Mouse (Mus musculus) urinary bladder, postnatal 4 days (tissue): ENCODE data around the gene Tsen15.

Experiments used
- DNase-seq, 2 experiments: peaks; one replicate each; pipeline ENCODE4 v3.0.0; 2021 to 2022; ENCODE audit warnings: low spot score in 2 of 2

Tsen15 gene

DNA sequence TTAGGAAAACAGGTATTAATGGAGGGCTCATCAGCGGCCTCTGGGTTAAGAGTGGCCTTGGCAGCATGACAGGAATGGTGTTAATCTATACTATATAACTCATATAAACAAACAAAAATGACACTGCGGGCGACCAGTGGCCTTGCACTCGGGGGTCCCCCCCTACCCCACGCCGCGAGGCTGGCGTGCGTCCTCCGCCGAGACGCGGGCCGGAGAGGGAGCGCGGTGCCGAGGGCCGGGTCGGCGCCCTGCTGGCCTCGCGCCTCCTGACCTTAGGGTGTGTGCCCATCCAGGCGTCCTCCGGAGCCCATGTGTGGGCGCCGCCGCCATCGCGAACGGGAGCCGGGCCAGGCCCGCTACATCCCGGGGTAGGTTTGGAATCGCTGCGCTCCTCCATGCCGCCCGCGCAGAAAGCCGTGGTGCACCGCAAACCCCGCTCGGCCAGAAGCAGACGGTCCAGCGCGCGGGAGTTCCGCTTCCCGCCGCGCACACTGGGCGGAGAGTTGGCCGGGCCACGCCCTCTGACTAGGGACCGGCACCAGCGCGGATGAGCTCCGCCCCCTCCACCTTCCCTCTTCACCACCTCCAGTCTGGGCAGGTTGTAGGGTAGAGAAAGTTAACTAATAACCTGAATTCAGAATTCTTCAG is at the start of gene Tsen15:
TSS of gene Tsen15 (minus strand) at position 501 of the 648 bp plus-strand sequence.
- DNase-seq, result peak; percentile 76 to 84

DNA sequence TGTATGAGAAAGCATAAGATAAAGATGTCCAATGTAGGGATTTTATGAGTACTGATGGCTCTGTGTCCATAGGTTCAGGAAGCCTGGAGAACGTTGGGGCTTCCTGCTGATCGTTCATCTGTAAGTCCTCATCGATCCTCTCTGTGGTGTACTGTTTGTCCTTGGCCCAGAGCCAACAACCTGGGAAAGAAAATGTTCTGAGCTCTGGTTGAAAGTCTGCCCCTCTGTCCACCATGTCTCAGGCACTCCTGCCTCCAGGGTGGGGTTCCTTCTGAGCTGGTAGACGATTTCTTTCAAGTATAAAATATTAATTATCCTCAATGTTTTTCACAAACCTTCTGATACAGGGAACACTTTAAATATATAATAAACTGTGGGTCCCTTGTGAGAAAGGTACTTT is 47.7 kb upstream of the Tsen15 start:
- DNase-seq, result no peak

DNA sequence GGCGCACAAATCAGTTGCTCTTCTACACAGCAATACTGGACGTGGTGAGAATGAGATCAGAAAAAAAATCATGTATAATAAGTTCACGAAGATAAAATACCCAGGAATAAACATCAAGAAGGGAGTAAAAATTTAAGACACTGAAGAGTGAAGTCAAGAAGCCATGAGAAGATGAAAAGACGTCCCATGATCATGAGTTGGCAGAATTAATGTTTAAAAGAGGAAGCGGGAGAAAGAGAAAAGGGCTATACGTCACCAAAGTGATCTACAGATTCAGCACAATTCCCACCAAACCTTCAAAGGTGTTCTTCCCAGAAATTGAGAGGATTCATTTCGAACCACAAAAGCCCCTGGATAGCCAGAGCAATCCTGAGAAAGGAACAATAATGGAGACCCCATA is 43.3 kb upstream of the Tsen15 start:
- DNase-seq, result no peak

DNA sequence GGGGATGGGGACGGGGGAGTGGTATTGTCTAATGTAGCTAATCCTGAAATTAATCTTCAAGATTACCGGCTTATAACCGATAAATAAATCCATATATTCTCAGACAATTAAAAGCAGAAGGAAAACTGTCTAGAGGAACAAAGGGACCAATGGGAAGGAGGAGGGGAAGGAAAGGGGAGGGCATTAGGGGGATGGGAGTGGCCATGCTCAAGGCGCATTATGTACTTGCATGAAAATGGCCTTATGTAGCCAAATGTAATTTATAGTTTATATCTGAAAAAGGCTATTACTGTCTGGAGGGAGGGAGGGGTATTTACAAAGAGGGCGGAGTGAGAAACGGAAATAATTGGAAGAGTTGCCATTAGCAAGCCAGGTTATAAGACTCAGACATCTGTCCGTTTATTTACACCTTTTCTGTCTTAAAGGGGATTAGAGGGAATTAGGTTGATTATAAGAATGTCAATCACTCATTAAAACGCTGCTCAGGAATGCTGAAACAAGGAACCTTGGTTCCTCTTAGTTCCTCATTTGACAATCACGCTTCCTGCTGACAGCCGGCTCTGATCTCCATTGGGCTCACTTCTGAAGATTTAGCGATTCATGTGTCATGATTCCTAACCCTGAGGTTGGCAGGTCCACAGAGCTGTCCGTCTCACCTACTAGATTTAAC is 41.6 kb upstream of the Tsen15 start:
- no peak for DNase-seq

DNA sequence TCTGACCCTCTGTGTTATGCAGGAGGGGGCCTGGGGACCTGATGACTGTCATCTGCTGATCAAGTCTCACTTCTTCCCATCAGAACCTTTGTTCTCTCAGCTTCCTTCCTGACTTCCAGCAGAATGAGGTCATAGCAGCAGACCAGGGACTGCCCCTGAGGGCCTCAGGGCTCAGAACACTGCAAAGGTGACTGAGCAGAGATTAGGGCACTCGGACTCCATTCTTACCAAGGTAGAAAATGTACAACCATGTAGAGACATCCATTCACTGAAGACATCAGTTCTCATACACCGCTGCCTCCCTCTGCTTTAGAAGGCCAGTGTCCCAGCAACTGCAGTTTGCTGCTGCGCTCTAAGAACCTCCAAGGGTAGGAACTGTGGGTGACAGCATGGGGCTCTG is 36.6 kb upstream of the Tsen15 start:
- no peak for DNase-seq

DNA sequence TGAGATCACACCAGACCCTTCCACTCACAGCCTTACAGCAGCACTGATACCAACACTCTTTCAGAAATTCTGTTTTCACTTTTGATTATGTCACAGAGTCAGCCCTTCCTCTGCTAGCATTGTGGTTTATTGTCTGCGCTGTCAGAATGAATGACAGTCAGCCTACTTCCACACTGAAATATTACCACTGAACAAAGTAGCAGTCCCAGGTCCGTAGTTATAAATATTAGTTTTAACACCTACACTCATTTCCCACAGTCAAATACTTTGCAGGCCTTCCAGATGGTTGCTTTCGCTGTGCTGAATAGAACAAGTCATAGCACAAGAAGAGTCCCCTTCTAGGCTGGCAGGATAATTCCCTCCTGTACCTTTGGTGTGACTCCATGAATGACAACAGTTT is 35.8 kb upstream of the Tsen15 start:
- no peak for DNase-seq

DNA sequence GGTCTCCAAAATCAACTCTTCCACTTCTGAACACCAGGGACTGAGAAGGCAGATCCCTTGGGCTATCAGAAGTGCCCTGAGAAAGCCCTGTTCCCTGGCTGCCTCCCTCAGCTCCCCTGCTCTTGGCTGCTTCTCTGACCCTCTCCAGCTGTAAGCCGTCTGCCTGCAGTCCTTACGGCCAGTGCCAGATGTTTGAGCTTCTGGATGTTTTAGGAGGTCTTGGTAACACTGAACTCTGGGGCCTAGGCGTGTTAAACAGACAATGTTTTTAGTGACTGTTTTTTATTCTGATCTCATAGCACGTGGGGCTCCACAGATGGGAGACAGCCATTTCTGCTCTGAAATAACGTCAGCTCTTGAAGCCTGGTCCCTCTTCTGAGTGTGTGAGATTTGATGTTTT is 31.1 kb upstream of the Tsen15 start:
- DNase-seq, result peak in 1 of 2 experiments; percentile 28

DNA sequence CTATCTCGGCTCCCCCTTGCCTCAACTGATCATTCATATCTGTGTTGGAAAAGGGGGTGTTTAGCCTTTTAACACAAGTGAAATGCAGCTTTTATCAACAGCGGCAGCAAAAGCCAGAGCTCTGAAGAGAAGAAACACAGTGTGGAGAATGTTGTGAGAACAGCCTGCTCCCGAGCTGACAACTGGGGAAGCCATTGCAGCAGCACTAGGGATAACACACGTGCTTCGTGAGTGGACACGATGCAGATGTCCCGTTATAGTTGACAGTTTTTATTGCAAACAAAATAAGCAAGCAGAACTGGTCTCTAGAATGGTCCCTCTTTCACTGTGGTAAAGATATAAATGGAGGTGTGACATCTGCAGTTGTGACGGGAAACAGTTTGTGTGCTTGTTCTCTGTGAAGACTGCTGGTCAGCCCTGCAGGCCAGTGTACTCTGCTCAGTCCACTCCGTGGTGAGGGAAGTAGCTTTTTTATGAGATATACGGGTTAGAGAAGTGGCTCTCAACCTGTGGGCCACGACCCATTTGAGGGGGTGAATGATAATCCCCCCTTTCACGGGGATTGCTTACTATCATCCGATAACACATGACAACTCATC is 29.9 kb upstream of the Tsen15 start:
- DNase-seq, result no peak

DNA sequence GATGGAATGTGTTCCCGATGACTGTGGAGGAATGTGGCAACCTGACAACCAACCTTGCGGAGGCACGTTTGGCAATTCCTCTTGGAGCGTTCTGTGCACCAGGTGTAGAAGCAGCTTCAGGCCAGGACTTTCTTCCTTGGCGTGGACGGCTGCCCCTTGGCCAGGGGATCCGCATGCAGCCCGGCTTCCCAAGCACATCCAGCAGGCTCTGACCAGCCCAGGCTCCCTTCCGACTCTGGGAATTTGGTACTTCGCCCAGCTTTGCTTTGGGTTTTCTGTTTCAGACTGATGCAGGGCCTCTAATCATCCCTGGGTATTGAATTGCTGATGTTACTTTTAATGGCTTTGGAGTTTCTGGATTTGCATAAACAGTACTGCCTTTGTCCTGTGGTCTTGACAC is 28.0 kb upstream of the Tsen15 start:
- DNase-seq, result peak in 1 of 2 experiments; percentile 30

DNA sequence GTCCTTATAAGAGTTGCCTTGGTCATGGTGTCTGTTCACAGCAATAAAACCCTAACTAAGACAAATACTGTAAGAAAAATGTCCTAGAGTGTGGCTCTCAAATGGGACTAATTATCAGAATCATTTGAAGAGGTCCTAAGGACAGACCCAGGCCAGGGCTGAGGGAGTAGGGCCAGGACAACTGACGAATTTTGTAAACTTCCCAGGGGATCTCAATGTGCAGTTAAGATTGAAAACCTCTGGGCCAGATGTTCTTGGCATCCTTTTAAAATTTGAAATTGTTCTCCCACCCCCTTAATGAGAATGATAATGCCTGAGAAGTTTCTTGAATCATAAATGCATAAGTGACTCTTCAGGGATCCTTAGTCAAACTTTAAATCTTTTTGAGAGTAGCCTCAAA is 27.5 kb upstream of the Tsen15 start:
- no peak for DNase-seq

DNA sequence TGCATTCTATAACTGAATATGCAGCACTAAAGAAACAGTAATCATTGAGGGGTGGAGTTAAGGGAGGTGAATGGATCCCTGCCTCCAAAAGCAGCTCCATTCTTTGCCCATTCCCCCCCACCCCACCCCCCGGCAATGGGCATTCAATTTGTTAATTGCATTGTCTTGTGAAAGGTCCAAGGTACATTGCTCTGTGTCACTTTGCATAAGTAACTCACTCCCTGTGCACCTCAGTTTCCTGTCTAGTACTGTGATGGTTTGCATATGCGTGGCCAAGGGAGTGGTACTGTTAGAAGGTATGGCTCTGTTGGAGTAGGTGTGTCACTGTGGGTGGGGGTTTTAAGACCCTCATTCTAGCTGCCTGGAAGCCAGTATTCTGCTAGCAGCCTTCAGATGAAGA is 26.6 kb upstream of the Tsen15 start:
- DNase-seq, result no peak

DNA sequence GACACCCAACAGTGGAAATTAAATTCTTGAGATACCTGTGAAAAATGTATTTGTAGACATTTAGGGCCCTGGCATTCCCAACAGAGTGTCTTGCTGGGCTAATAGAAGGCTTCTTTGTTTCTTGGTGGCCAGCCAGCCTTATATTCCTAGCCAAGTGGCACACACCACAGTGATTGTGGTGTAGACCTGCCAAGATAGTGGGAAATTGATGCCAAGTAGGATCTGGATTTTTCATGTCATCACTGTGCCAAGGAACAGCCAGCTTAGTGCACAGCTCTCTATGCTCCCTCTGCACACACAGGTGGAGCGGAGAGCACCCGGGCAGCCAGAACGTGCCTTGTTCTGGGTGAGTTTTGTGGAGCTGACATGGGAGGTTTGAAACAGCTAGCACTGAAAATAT is 24.2 kb upstream of the Tsen15 start:
- no peak for DNase-seq

DNA sequence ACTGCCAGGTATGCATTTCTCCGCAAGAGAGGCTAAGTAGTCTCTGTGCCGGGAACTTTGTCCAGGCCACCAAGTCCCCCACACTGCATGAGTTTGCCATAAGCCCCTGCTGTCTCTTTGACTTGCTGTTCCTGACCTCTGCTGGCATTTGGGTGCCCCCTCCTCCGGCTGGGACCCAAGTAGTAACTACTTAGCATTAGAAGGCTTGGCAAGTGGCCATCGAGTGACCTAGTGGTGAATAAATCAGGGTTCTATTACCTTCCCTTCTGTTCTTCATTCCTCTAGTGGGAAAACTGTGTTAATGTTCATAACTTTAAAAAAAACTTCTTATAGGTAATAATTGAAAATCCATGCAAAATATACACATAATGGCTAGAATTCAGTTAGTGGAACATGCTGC is 22.9 kb upstream of the Tsen15 start:
- no peak for DNase-seq

DNA sequence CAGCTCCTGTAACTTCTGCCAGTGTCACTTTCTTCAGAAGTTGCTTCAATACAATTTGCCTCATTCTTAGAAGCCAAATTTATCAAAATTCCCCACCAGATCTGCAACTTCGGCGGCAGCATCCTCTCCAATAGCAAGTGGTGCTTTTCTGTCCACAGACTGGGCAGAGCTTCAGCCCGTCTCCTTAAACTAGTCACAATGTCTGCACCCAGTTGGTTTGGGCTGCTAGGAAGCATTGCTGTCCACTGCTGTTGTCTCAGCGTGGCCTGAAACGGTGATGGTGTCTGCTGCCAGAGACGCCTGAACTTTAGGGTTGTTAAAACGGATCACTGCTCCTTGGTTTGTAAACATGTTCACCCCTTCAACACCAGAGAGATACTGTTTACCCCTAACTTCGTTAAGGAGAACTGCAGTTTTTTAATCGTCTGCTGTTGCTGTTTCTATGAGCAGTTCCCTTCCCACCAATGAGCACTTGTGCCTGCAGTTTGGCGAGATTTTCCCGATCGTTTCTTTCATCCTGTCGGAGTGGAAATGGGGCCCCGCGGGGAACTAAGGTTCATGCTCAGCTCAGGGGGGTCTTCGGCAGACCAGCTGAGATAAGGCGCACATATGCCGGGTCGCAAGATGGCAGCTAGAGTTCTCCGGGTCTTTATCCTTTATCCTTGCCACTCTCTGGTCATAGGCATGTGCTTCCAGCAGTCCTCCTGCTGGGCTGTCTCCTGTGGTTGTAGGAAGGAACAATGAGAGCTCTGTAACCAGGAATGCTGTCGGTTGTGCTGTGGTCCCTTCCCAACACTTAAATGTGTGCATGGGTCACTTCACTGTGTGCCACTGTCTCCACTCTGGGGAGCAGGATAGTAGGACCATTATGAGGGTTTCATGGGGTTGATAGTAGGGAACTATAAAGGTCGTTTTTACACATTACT is 20.8 kb upstream of the Tsen15 start:
- no peak for DNase-seq

DNA sequence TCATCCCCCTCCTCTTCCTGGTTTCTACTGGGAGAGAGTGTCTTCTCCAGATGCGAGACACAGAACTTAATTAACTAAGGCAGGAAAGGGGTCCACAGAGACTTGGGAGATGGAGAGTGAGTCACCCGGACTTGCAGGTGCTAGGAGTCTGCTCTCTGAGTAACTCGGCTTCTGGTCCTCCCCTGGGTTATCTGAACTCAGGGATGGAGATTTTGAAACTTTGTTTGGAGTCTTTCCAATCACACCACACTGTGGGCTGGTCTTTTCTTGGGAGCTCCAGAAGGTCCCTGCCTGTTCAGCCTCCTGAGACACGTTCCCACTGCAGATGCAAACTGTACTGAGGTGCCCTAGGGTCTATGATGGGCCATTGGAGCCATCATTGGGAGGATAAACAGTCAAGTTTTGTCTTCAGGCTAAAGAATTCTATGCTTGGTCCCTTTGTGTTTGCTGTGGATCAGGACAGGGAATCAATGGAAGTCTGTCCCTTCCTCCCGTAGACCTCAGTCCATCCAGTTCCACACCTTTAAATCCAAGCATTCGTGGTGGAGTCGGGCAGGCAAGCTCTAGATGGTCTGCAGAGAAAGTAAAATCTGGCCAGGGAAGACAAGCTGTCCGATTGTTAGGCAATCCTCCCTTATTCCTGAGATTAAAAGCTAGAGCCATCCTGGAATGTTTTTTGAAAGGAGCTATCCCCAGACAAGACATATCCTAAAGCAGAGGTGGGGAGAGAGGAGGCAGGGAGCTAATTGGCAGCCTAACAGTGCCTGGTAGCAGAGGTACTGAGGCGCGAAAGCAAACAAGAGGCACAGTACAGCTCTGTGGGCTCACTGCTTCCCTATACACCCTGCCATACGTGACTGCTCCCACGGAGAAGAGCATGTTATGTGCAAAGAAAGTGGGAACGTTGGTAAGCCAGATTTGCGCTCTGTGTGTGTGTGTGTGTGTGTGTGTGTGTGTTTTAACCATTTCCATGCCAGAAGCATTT is 14.4 kb upstream of the Tsen15 start:
- no peak for DNase-seq

DNA sequence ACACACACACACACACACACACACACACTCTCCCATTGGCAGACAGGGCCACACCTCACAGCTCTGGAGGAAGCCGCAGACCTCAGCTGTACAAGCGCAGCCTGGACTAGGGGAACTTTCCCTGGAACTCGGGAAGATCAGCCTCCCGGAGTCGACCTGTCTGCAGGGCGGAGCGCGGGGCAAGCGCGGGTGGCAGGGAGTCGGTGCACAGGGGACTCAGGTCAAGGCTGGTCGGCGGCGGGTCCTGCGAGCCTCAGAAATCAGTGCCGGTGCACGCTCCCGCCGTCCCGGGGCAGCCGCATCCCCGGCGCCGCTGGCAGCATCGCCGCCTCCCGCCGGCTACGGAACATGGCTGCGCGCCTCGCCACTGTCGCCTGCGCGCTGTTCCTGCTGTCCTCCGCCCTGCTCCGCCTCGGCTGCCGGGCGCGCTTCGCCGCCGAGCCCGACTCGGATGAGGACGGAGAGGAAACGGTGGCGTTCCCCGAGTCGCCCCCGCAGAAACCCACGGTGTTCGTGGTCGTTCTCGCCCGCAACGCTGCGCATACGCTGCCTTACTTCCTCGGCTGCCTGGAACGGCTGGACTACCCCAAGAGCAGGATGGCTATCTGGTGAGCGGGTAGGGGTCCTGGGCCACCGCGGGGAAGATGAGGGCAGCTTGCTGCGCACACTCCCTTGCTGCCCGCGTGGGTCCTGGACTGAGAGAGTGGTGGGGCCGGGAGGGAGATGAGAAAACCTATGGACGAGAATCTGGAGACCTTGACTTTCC is 13.5 kb upstream of the Tsen15 start, which contains the start of gene Colgalt2:
TSS of gene Colgalt2 (plus strand) at position 41 of the 766 bp plus-strand sequence.
- DNase-seq, result peak in 1 of 2 experiments; percentile 29

DNA sequence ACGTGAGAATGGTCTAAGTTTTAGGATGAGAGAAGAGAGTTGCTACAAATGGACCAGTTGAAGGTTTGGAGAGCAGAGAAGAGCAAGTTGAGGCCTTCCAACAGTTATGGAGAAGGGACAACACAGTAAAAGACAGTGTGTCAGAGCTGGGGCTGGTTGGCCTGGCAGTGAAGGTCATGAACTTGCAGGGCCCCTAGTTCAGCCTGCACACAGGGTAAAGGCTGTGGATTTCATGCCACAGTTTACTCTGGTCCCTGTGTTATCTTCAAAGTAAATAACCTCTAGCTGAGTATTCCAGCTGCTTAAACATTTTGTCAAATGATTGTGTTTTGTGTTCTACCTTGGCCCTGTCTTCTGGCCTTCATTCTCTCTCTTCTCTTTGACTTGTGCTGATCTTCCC is 12.2 kb upstream of the Tsen15 start:
- no peak for DNase-seq

DNA sequence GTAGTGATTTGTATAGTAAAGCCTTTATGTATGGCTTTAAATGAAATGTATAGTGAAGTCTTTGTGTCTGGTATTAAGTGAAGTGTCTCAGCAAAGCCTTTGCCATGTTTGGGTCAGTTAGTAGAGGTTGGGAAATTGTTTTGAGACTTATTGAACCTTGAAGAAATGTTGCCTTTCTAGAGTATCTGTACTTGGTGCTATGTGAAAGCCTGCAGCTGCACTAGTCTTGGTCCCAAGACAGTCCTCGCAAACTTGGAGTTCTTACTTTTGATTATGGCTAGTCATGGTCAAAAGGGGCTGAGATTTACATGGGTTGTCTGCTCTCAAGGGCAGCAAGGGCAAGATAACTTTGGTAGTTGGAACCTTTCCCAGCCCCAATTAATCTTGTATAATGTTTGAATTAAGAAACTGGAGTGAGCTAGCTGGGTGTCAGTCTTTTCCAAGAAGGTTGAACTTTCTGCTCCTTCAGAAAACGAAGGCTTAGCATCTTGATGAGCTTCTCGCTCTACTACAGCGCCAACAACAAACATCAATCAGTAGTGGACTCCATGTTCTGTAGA is 8.5 kb upstream of the Tsen15 start:
- no peak for DNase-seq

DNA sequence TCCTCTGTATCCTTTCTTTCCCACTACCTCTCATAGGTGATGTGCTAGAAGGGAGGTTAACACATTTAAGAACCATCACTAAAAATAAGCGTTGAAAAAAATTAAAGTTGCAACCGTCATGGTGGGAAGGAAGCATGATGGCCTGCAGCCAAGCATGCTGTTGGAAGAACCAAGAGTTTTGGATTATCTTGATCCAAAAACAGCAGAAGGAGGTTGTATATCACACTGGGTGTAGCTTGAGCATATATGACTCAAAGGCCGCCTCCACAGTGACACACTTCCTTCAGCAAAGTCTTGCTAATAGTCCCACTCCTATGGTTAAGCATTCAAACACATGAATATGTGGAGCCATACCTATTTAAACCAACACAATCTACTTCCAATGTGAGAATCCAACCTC is 7.6 kb upstream of the Tsen15 start:
- no peak for DNase-seq

DNA sequence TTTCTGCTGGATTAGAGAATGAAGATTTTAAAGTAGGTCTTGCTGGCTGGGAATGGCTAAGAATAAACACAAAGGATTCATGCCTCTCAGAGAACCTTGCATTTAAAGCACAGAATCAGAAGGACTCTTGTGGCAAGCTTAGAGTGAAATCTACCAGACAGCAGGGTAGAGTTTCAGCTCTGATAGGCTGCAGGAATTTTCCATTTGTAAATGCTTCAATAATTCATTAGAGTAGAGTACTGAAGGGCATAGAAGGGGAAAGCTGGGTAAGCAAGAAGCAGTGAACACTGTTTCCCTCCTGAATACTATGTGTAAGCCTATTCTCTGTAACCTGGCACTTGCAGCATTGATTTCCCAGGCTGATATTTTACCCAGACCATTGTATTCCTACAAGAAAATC is 2.8 kb upstream of the Tsen15 start:
- DNase-seq, result no peak
